In genomic region chr1:184731091-184731640, GRCm38 (mm10) we compare ENCODE assay signal across 8 mouse cellular contexts. TPM values are rescaled to one million over a fixed set of nuclear protein-coding genes. Genes with fewer than 3 reads are reported as not detected.
DNase-seq lines count a peak whose midpoint lies in the region; ATAC-seq and TF ChIP-seq lines count a peak whose summit lies in the region.

No protein-coding gene starts in this region.

- no peak for TF ChIP-seq POLR2A in small intestine, adult 2 months (IDR thresholded peaks at IDR 0.05; ENCODE audit: low read depth, low read length)

- H3K4me1 ChIP-seq in neural tube, embryonic 11.5 days (ENCODE audit: control insufficient read depth, insufficient read depth, low read length) = peaks cover 11% of the 10 kb centered on the region; the same call in 1 of the 2 replicates
- H3K4me1 ChIP-seq in limb, embryonic 12.5 days (replicated peaks) = peaks cover 36% of the 10 kb centered on the region
- peaks cover 8% of the 10 kb centered on the region; the same call in 1 of the 2 replicates for H3K4me1 ChIP-seq in small intestine, adult 2 months (ENCODE audit: control insufficient read depth, insufficient read depth, insufficient read length, low read length)

- ATAC-seq in neural tube, embryonic 11.5 days (ENCODE audit: insufficient read depth, low FRiP score, low TSS enrichment) = no peak
- no peak for ATAC-seq in limb, embryonic 12.5 days (ENCODE audit: insufficient number of reproducible peaks, insufficient read depth, low FRiP score, low TSS enrichment, low read depth)

- peaks cover 92% of the 10 kb centered on the region for H3K27me3 ChIP-seq in neural tube, embryonic 11.5 days (ENCODE audit: control insufficient read depth, insufficient read depth, low read length)
- peaks cover 97% of the 10 kb centered on the region for H3K27me3 ChIP-seq in limb, embryonic 12.5 days
- H3K27me3 ChIP-seq in small intestine, adult 2 months (ENCODE audit: control insufficient read depth, insufficient read depth, low read length) = peaks cover 79% of the 10 kb centered on the region

- peak overlapping the region; percentile 89 for H3K4me2 ChIP-seq in neural tube, embryonic 11.5 days (ENCODE audit: low read depth)
- H3K4me2 ChIP-seq in limb, embryonic 12.5 days = peak overlapping the region; percentile 94

- peak overlapping the region; percentile 56 for H3K9ac ChIP-seq in neural tube, embryonic 11.5 days (ENCODE audit: low read length)
- H3K9ac ChIP-seq in limb, embryonic 12.5 days (replicated peaks) = peak overlapping the region; percentile 76

- no peaks in the 10 kb centered on the region for H3K36me3 ChIP-seq in neural tube, embryonic 11.5 days (ENCODE audit: control insufficient read depth, insufficient read depth, low read length)
- H3K36me3 ChIP-seq in limb, embryonic 12.5 days = no peaks in the 10 kb centered on the region
- peaks cover 2% of the 10 kb centered on the region; the same call in 1 of the 2 replicates for H3K36me3 ChIP-seq in small intestine, adult 2 months (ENCODE audit: control insufficient read depth, insufficient read depth, low read length)

- peak; percentile 57 for DNase-seq in embryo, embryonic 10.5 days (ENCODE audit: low spot score)
- no peak for DNase-seq in embryo, embryonic 10 days (ENCODE audit: low spot score)
- DNase-seq in neural tube, embryonic 11.5 days (ENCODE audit: low spot score) = no peak
- no peak for DNase-seq in neural tube, embryonic 10.5 days (ENCODE audit: extremely low spot score, low spot score)
- no peak for DNase-seq in urinary bladder, postnatal 25 days (ENCODE audit: low spot score)
- DNase-seq in frontal cortex, postnatal 25 days (ENCODE audit: low spot score in 2 of 2) = no peak

- no peaks in the 10 kb centered on the region for H3K9me3 ChIP-seq in neural tube, embryonic 11.5 days (ENCODE audit: control insufficient read depth, low read length)
- no peaks in the 10 kb centered on the region for H3K9me3 ChIP-seq in limb, embryonic 12.5 days

- no peak for TF ChIP-seq CTCF in small intestine, adult 2 months (IDR thresholded peaks at IDR 0.05; ENCODE audit: extremely low read depth, insufficient read length, insufficient replicate concordance, low read depth, low read length)

- H3K4me3 ChIP-seq in neural tube, embryonic 11.5 days (ENCODE audit: low read depth, low read length) = peak overlapping the region; percentile 53
- H3K4me3 ChIP-seq in limb, embryonic 12.5 days (replicated peaks) = peak overlapping the region; percentile 64
- H3K4me3 ChIP-seq in small intestine, adult 2 months (ENCODE audit: low read depth, low read length) = peak overlapping the region; percentile 72

- WGBS in neural tube, embryonic 11.5 days = 1% methylated on average over 18 of the region's 18 CpGs
- 1% methylated on average over 18 of the region's 18 CpGs for WGBS in limb, embryonic 12.5 days
- 10% methylated on average over 18 of the region's 18 CpGs for WGBS in small intestine, adult 2 months

- no peak overlapping the region for H3K27ac ChIP-seq in neural tube, embryonic 11.5 days (ENCODE audit: low read depth, low read length)
- H3K27ac ChIP-seq in limb, embryonic 12.5 days = peak overlapping the region; percentile 84
- H3K27ac ChIP-seq in small intestine, adult 2 months (ENCODE audit: insufficient read depth, low read depth, low read length) = peak overlapping the region; percentile 75

RNA-seq across cellular contexts. Expression of gene Hlx, which starts 1.3 kb away (rescaled TPM):
- 9.3 and 12.4 TPM in 2 replicates for polyA plus RNA-seq in neural tube, embryonic 11.5 days (2014; fragmentation: Nextera tagmentation; extraction: Ambion mirVana)
- polyA plus RNA-seq in limb, embryonic 12.5 days (2016; fragmentation: Nextera tagmentation; extraction: Ambion mirVana) = 24.1 and 26.8 TPM in 2 replicates
- polyA plus RNA-seq in small intestine, adult 2 months (2012; rRNA removed) = 12.2 and 18.4 TPM in 2 replicates
